Mouse (Mus musculus) heart, embryonic 12.5 days (tissue): ENCODE measurements around the gene Rtn4r. TPM values are rescaled to one million over a fixed set of nuclear protein-coding genes. Genes with fewer than 3 reads are reported as not detected.
A peak's percentile ranks its signal among the peaks of the same experiment; 100 is the strongest.
"Not testable (repeated sequence)": the region's sequence is repeated elsewhere in the genome, so short reads cannot be mapped to it uniquely, and the experiment has no call there.

Experiments
- ATAC-seq: fragments of 200-750 bp; cut with Nextera tagmentation; 2 replicates; pipeline ENCODE4 v1.8.0; 2017; ENCODE audit warnings: moderate TSS enrichment, moderate library complexity; ENCODE audit not compliant: insufficient number of reproducible peaks, low FRiP score
- H3K27ac ChIP-seq: fragments of 300-500 bp; sonication (generic); 2 replicates; pipeline ENCODE4 v1.5.1; 2016; ENCODE audit warnings: mild to moderate bottlenecking, moderate library complexity; ENCODE audit not compliant: poor library complexity, severe bottlenecking
- H3K27me3 ChIP-seq: fragments of 300-500 bp; sonication (generic); replicated peaks from 2 replicates; pipeline ENCODE4 v1.6.1; 2016; ENCODE audit warnings: mild to moderate bottlenecking, moderate library complexity
- H3K36me3 ChIP-seq: fragments of 300-500 bp; sonication (generic); 2 replicates; pipeline ENCODE4 v1.6.1; 2016; ENCODE audit warnings: mild to moderate bottlenecking, moderate library complexity
- H3K4me1 ChIP-seq: fragments of 300-500 bp; sonication (generic); replicated peaks from 2 replicates; pipeline ENCODE4 v1.6.1; 2016; ENCODE audit warnings: mild to moderate bottlenecking
- H3K4me2 ChIP-seq: fragments of 300-500 bp; sonication (generic); 2 replicates; pipeline ENCODE4 v1.6.1; 2016; ENCODE audit warnings: mild to moderate bottlenecking, moderate library complexity
- H3K4me3 ChIP-seq: fragments of 300-500 bp; sonication (generic); 2 replicates; pipeline ENCODE4 v1.5.1; 2016; ENCODE audit warnings: mild to moderate bottlenecking
- H3K9ac ChIP-seq: fragments of 300-500 bp; sonication (generic); 2 replicates; pipeline ENCODE4 v1.6.1; 2016; ENCODE audit warnings: mild to moderate bottlenecking, moderate library complexity
- H3K9me3 ChIP-seq: fragments of 300-500 bp; sonication (generic); replicated peaks from 2 replicates; pipeline ENCODE4 v1.6.1; 2016; ENCODE audit warnings: mild to moderate bottlenecking, moderate library complexity
- WGBS: fragments of 180-500 bp; shearing (Covaris S2); methylation state at CpG from one replicate; pipeline ENCODE4 v1.1.7; 2016; 5-methylcytosine and 5-hydroxymethylcytosine counted together
- polyA plus RNA-seq: library from polyadenylated mRNA; unstranded; fragments of >200 nt; fragmentation: Nextera tagmentation; extraction: Ambion mirVana; gene quantifications from 2 replicates; pipeline ENCODE4 v1.2.1, GENCODE M21; 2016

The Rtn4r gene
- polyA plus RNA-seq, 1 experiment from 2014 or later, result 0.40 TPM

DNA sequence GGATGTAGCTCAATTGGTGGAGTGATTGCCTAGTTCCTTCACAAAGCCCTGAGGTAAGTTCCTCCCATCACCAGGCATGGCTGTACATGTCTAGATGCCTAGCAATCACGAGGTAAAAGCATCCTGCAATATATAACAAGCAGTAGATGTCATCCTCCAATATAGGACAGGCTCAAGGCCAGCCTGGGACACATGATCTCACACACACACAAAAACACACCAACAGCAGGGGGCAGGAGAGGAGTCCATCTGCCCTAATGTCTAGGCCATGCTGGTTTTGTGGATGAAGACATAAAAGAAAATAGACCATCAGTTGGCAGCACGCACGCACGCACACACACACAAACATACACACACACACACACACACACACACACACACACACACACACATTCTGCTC lies 49.3 kb downstream of the Rtn4r start:
- Histone ChIP-seq H3K4me1 (peaks cover 15% of the 10 kb centered on the region), H3K36me3 (no peaks in the 10 kb centered on the region), H3K4me2 (no peak overlapping the region), H3K9ac (no peak overlapping the region), H3K27me3 (peaks cover 36% of the 10 kb centered on the region), H3K9me3 (no peaks in the 10 kb centered on the region), H3K27ac (no peak overlapping the region), H3K4me3 (no peak overlapping the region)
- 86% methylated on average over 4 of the region's 4 CpGs for WGBS
- ATAC-seq, result no peak

DNA sequence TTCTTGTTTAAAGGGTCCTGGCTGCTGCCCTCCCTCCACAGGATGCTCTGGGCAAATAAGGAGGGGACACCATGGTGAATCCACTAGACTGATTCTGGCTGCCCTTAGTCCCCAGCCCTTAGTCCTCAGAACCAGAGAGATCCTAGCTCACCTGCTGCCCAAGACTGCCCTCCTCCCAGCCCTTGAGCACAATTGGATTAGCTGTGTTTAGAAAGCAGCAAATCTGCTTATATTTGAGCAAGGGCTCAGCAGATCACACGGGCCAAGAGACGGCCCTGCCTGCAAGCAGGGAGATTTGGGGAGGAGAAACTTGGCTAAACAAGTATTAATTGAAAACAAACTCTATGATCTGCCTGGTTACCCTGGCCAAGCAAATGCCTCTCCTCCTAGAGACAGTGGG lies 52.1 kb downstream of the Rtn4r start:
- H3K4me1 ChIP-seq, result peaks cover 15% of the 10 kb centered on the region

DNA sequence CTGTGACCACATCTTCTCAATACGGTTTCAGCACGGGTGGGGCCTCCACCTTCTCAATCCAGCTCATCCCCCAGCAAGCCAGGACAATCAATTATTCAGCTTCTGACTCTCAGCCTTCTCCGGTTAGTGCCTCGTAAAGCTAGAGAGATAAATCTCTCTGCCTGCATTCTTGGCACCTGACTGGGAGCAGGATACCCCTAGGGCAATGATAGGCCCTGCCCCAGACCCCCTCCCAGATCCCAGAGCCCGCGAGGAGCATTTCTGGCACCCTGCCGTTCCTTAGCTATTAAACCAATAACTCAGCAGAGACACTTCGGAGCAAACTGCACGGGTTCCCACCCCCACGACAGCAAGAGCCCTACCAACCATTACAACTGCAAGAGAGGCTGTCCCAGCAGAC lies 54.0 kb downstream of the Rtn4r start:
- Histone ChIP-seq H3K9me3 (no peaks in the 10 kb centered on the region), H3K4me1 (peaks cover 14% of the 10 kb centered on the region), H3K4me2 (no peak overlapping the region), H3K27ac (no peak overlapping the region), H3K27me3 (peaks cover 20% of the 10 kb centered on the region), H3K9ac (no peak overlapping the region), H3K4me3 (no peak overlapping the region), H3K36me3 (no peaks in the 10 kb centered on the region)
- ATAC-seq, result no peak
- 46% methylated on average over 10 of the region's 10 CpGs for WGBS

More for the DNA sequence above, 52.1 kb downstream of the Rtn4r start:
- 70% methylated on average over 2 of the region's 2 CpGs for WGBS
- H3K27ac ChIP-seq, result no peak overlapping the region
- no peaks in the 10 kb centered on the region for H3K9me3 ChIP-seq
- H3K27me3 ChIP-seq, result peaks cover 20% of the 10 kb centered on the region
- H3K4me2 ChIP-seq, result no peak overlapping the region
- H3K4me3 ChIP-seq, result no peak overlapping the region
- no peak for ATAC-seq
- H3K9ac ChIP-seq, result no peak overlapping the region
- H3K36me3 ChIP-seq, result no peaks in the 10 kb centered on the region

DNA sequence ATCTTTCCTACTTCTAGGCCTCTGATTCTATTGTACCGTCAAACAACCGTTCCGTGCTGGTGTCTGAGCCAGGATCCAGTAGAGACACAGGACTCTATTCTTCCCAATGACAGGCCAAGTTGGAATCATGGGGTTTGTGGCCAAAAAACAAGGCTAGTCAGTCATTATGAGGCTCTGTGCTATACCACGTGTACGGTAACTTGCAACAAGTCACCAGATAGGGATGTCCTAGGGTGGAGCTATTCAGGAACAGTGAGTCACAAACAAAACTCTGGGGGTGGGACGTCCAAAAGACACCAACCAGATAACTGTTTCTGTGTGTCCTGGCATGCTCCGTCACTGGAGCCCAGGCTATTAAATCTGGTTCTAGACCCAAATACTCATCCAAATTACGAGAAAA lies 55.3 kb downstream of the Rtn4r start:
- Histone ChIP-seq H3K9me3 (no peaks in the 10 kb centered on the region), H3K36me3 (no peaks in the 10 kb centered on the region), H3K27me3 (peaks cover 17% of the 10 kb centered on the region), H3K27ac (no peak overlapping the region), H3K4me1 (peaks cover 28% of the 10 kb centered on the region), H3K9ac (no peak overlapping the region), H3K4me3 (no peak overlapping the region), H3K4me2 (no peak overlapping the region)
- ATAC-seq, result no peak
- 72% methylated on average over 8 of the region's 8 CpGs for WGBS

DNA sequence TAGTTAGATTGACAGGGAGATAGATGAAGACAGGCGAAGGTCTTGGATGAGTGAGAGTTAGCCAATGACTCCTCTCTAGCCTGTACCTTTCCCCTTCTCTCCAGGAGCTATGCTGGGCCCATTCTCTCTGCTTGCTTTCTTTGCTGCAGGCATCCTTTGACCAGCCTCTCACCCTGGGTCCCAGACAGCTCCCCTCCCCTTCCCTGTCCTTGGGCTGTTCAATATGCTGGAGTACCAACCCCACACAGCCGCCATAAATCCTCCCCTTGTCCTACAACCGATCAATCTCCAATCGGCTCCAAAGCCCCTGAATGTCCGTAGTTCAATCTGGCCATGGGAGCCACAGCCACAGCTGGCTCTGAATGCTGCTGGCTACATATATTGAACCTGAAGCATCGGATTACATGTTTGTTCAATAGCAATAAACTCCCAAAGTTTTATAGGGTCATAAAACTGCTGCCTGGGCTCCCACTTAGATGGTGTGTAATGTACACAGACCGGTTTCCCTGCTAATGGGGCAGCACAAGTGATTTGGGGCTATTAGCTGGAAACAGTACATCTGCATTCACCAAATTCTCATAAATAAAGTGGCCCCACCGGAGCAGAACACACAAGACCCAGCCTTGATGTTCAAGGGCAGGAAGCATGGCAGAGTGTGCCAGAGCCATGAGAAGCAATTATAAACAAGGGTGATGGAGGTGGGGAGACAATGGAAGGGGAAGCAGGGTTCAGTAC lies 58.4 kb downstream of the Rtn4r start:
- ATAC-seq, result no peak
- Histone ChIP-seq H3K27me3 (no peaks in the 10 kb centered on the region; the same call in 1 of the 2 replicates), H3K36me3 (no peaks in the 10 kb centered on the region), H3K4me3 (no peak overlapping the region), H3K27ac (no peak overlapping the region), H3K4me1 (peaks cover 29% of the 10 kb centered on the region), H3K9ac (no peak overlapping the region), H3K9me3 (peaks cover 8% of the 10 kb centered on the region; the same call in 1 of the 2 replicates), H3K4me2 (no peak overlapping the region)
- 82% methylated on average over 8 of the region's 8 CpGs for WGBS

DNA sequence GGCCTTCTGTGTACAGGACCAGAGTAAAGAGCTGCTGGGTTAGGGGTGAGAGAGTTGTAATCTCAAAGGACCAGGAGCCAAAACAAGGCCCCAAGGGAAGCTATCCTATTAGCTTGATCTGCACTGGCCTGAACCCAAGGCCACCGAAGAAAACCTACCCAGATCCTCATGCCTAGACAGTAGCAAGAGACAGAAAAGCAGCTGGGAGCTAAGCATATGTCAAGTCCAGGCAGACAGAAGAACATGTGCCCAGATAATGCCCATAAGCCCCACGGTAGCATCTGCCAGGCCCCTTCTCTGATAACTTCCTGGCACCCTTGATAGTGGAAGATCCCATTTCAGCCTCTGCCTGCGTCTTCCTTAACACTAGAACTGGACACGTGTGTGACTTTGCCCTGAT lies 59.4 kb downstream of the Rtn4r start:
- H3K36me3 ChIP-seq, result no peaks in the 10 kb centered on the region
- H3K27me3 ChIP-seq, result no peaks in the 10 kb centered on the region
- H3K4me2 ChIP-seq, result no peak overlapping the region
- WGBS, result 42% methylated on average over 4 of the region's 4 CpGs
- peaks cover 8% of the 10 kb centered on the region; the same call in 1 of the 2 replicates for H3K9me3 ChIP-seq
- peaks cover 23% of the 10 kb centered on the region for H3K4me1 ChIP-seq
- peak overlapping the region; percentile 53 for H3K27ac ChIP-seq
- H3K4me3 ChIP-seq, result no peak overlapping the region
- no peak overlapping the region for H3K9ac ChIP-seq
- no peak for ATAC-seq

DNA sequence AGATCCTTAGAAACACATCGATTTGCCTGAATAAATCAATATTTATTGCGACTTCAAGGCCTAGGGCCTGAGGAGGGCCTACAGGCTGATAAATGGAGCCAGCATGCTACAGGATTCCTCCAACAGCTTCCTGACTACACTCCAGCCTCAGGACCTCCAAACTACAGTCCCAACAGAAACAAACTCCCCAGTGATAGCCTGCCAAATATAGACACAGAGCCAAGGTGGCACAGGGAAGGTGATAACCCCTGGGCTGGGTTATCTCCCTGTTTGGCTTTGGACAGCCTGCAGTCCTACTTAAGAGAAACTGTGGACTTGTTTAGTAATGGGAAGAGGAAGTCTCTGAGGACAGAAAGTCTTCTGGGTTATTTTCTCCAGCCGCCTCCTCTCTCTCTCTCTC lies 59.8 kb downstream of the Rtn4r start:
- Histone ChIP-seq H3K4me2 (no peak overlapping the region), H3K4me3 (no peak overlapping the region), H3K9ac (no peak overlapping the region), H3K36me3 (no peaks in the 10 kb centered on the region), H3K27ac (peak overlapping the region; percentile 53), H3K9me3 (peaks cover 8% of the 10 kb centered on the region; the same call in 1 of the 2 replicates), H3K4me1 (peaks cover 23% of the 10 kb centered on the region), H3K27me3 (no peaks in the 10 kb centered on the region)
- WGBS, result 43% methylated on average over 3 of the region's 3 CpGs
- 0 out of 2 replicates have a peak, but pooled peaks have one; percentile 48 for ATAC-seq

DNA sequence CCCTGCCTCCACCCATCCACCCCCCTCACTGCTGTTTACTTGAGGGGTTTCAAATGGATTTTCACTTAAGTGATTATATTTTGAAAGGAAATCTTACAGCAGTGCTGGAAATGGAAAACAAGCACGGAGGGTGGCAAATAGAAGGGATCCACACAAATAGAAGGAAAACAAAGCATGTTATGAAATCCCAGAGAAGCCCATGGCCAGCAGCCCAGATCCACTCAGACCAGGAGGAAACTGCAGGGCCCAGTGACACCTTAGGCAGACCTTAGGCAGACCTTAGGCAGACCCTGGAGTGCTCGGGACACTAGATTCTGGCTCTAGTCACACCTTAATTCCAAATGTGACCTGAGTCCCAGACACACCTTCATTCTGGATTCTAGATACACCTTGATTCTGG lies 63.6 kb downstream of the Rtn4r start:
- 79% methylated on average over 2 of the region's 2 CpGs for WGBS
- peaks cover 8% of the 10 kb centered on the region; the same call in 1 of the 2 replicates for H3K9me3 ChIP-seq
- no peak overlapping the region for H3K27ac ChIP-seq
- no peaks in the 10 kb centered on the region for H3K36me3 ChIP-seq
- H3K27me3 ChIP-seq, result no peaks in the 10 kb centered on the region
- peaks cover 22% of the 10 kb centered on the region for H3K4me1 ChIP-seq
- H3K4me2 ChIP-seq, result no peak overlapping the region
- H3K9ac ChIP-seq, result no peak overlapping the region
- ATAC-seq, result no peak
- H3K4me3 ChIP-seq, result no peak overlapping the region

DNA sequence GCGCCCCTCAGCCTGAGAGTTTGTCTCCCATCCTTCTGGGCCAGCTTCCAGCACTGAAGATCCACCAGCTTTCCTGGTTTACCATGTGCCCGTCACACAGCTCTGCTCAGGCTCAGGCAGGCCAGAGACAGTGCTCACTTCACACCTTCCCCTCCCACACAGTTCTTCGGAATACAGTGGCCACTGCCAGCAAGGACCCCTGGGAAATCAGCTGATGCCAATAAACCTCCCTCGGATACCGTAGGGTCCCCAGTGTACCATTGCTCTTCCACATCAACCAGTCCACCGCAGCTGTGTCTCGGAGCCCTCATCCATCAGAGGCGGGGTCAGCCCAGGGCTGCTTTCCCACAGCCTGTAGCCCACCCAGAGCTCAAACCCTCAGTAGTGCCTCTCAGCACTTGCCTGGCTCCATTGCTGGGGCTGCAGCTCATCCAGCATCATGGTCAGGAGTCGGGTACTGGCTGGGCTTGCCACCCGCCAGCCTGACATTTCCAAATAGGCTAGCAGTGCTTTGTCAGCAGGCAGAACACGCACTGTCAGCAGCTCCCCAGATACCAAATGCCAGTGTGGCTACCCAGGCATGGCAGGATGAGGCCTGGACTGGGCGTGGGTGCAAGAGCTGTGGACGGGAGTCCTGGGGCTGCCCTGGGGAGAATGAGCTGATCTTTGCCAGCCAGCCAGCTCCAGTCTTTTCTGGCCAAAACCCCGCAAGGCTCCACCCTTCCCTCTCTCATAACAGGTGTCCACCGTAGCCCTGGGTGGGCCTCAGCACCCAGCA lies 67.0 kb downstream of the Rtn4r start:
- no peaks in the 10 kb centered on the region for H3K36me3 ChIP-seq
- 0 out of 2 replicates have a peak, but pooled peaks cover 6% of the 10 kb centered on the region for H3K4me1 ChIP-seq
- no peak overlapping the region for H3K4me3 ChIP-seq
- H3K9ac ChIP-seq, result no peak overlapping the region
- H3K9me3 ChIP-seq, result no peaks in the 10 kb centered on the region
- no peak overlapping the region for H3K27ac ChIP-seq
- peaks cover 7% of the 10 kb centered on the region; the same call in 1 of the 2 replicates for H3K27me3 ChIP-seq
- 76% methylated on average over 15 of the region's 15 CpGs for WGBS
- no peak for ATAC-seq
- no peak overlapping the region for H3K4me2 ChIP-seq

DNA sequence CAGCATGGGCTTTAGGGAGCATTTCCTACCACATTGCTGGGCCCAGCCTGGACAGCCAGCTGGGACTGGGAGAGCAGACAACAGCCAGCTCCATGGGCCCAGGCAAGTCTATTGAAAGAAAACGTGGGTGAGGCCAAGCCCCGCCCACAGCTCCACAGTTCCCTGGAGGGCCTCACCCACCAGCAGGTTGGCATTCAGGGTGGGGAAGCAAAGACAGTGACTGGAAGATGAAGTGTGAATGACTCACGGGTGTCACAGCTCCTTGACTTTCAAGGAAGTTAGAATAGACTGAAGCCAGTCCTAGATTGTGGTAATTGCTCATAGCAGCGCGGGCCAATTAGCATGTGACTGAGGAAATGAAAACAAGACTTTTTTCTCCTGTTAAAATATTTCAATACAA lies 67.6 kb downstream of the Rtn4r start:
- Histone ChIP-seq H3K27ac (no peak overlapping the region), H3K9ac (no peak overlapping the region), H3K9me3 (no peaks in the 10 kb centered on the region), H3K4me1 (0 out of 2 replicates have a peak, but pooled peaks cover 6% of the 10 kb centered on the region), H3K36me3 (no peaks in the 10 kb centered on the region), H3K4me2 (no peak overlapping the region), H3K4me3 (no peak overlapping the region), H3K27me3 (peaks cover 10% of the 10 kb centered on the region; the same call in 1 of the 2 replicates)
- WGBS, result 61% methylated on average over 5 of the region's 5 CpGs
- no peak for ATAC-seq

DNA sequence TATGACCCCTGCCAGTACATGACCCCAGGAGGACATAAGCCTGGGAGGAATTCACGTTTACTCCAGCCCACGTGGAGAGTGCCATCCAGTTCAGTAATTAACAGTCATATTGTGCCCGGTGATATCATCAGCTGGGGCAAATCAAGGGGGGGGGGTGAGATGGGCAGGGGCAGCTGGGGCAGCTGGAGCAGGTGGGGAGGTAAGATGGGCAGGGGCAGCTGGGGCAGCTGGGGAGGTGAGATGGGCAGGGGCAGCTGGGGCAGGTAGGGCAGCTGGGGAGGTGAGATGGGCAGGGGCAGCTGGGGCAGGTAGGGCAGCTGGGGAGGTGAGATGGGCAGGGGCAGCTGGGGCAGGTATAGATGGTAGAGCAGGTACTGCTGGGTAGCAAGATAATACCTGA lies 68.1 kb downstream of the Rtn4r start:
- H3K4me1 ChIP-seq, H3K4me2 ChIP-seq, H3K4me3 ChIP-seq, H3K9me3 ChIP-seq, ATAC-seq, H3K36me3 ChIP-seq, H3K9ac ChIP-seq, H3K27ac ChIP-seq: not testable (repeated sequence)
- peaks cover 10% of the 10 kb centered on the region; the same call in 1 of the 2 replicates for H3K27me3 ChIP-seq
- WGBS, result 60% methylated on average over 3 of the region's 3 CpGs
